8 mouse cellular contexts compared by ENCODE assay signal in genomic region chr1:88475502-88475953, GRCm38 (mm10). TPM values are rescaled to one million over a fixed set of nuclear protein-coding genes. Genes with fewer than 3 reads are reported as not detected.
DNase-seq lines count a peak whose midpoint lies in the region; ATAC-seq lines count a peak whose summit lies in the region.
"Had no signal": no experiment of that assay in that cellular context is flagged by ENCODE, and none has a peak within 500 bp of the region (broad histone marks: within the 10 kb centered on the region; RNA-seq: fewer than 3 reads in every experiment).

No protein-coding gene starts in this region.

- H3K27ac ChIP-seq in stomach, embryonic 14.5 days (ENCODE audit: low read length) = peak overlapping the region; percentile 53; the same call in 1 of the 2 replicates
- H3K27ac ChIP-seq: liver, embryonic 14.5 days had no signal

- no peak overlapping the region for H3K4me2 ChIP-seq in stomach, embryonic 14.5 days (replicated peaks; ENCODE audit: low read depth, low read length)

- ATAC-seq in stomach, embryonic 14.5 days (ENCODE audit: insufficient number of reproducible peaks, insufficient read depth, low FRiP score, low read depth) = peak; percentile 68; the same call in 1 of the 2 replicates

- peaks cover 18% of the 10 kb centered on the region for H3K4me1 ChIP-seq in stomach, embryonic 14.5 days (ENCODE audit: control insufficient read depth, insufficient read depth, low read length)

- no peak overlapping the region for H3K4me3 ChIP-seq in stomach, embryonic 14.5 days (ENCODE audit: low read depth, low read length)

- H3K27me3 ChIP-seq in stomach, embryonic 14.5 days (ENCODE audit: control insufficient read depth, insufficient read depth, low read length) = no peaks in the 10 kb centered on the region

- H3K9ac ChIP-seq in stomach, embryonic 14.5 days (replicated peaks; ENCODE audit: low read depth, low read length) = no peak overlapping the region
- H3K9ac ChIP-seq: liver, embryonic 14.5 days had no signal

- H3K9me3 ChIP-seq in stomach, embryonic 14.5 days (ENCODE audit: control insufficient read depth, low read depth, low read length) = no peaks in the 10 kb centered on the region

- H3K36me3 ChIP-seq in stomach, embryonic 14.5 days (ENCODE audit: control insufficient read depth, insufficient read depth, low read length) = no peaks in the 10 kb centered on the region

- WGBS in stomach, embryonic 14.5 days = 2% methylated on average over 8 of the region's 8 CpGs

- DNase-seq in T-cell, adult 2 months (ENCODE audit: low spot score) = peak; percentile 81
- peak; percentile 56 for DNase-seq in embryo, embryonic 9.5 days (ENCODE audit: extremely low spot score)
- peak; percentile 72 to 84 for DNase-seq in kidney, postnatal 4 days
- no peak for DNase-seq in frontal cortex, adult 2 months (ENCODE audit: extremely low spot score in 1 of 2, low spot score in 1 of 2)
- no peak for DNase-seq in heart, adult 18-20 months
- DNase-seq in layer of hippocampus, postnatal 10 days (ENCODE audit: low spot score in 2 of 2) = no peak

RNA-seq across cellular contexts. Expression of gene Glrp1, which starts 34.3 kb away (rescaled TPM):
- not detected in 2 replicates for polyA plus RNA-seq in stomach, embryonic 14.5 days (2014; fragmentation: Nextera tagmentation; extraction: Ambion mirVana)
- polyA plus RNA-seq in frontal cortex, adult 2 months (2012; rRNA removed) = 0.08 and 0.19 TPM in 2 replicates
- under 1 TPM in 1 of 2 experiments, not detected in 1; 0.17 TPM for total RNA-seq in heart, adult 18-20 months (2021)
- total RNA-seq in layer of hippocampus, postnatal 10 days (2021) = not detected

Comparison
In these comparisons a context has a peak if more than half of its experiments do, and no peak if none do; other contexts are left out.
1. DNase-seq: peak in T-cell, adult 2 months (single experiment), embryo, embryonic 9.5 days (single experiment) and kidney, postnatal 4 days (2 of 2); none in frontal cortex, adult 2 months (0 of 2), heart, adult 18-20 months (0 of 2) and layer of hippocampus, postnatal 10 days (0 of 2).